Mouse (Mus musculus) frontal cortex, adult (tissue): Measurements from ENCODE around the gene Cd48.
A peak's percentile ranks its signal among the peaks of the same experiment; 100 is the strongest.

ENCODE experiments used
- ATAC-seq: cut with Nextera tagmentation; 2 replicates; pipeline ENCODE4 v1.9.2; 2017; ENCODE audit warnings: mild to moderate bottlenecking, moderate library complexity, mixed read lengths; ENCODE audit not compliant: low TSS enrichment

The Cd48 gene

DNA sequence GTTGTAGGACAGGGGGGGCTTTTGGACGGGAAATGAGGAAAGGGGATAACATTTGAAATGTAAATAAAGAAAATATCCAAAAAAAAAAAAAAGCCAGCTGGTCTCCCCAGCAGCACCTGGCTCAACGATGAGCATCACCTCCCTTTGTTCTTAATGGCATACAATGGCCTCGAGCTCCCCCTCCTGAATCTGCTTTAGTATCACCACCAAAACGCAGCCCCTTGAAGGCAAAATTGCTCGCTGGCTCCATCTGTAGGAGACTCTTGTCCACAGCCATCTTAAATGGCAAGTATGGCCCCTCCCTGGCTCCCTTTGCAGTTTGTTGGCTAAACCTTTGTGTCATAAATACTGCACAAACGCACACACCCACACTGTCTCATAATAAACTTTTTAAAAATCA is 17.2 kb downstream of the Cd48 start:
- ATAC-seq: peak; percentile 67

- ATAC-seq: peak; percentile 93
These were observed 31.9 kb downstream of the Cd48 start for GRCm38 (mm10) chr1:171713736-171714135.

DNA sequence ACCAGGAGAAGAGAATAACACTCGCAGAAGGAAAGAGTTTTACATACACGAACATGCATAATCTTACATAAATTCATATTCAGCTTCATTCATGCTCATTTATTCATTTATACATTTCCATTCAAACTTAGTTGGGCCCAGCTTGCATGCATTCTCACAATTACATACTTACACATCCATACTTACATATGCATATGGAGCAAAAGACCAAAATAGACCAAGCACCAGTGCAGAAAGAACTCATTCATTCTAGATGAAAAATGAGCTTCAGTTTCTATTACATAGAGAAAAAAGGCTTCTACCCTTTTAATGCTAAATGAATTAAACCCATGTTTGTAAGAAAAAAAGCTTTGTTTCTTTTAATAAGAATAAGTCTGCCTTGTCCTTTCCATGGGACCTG is 33.6 kb downstream of the Cd48 start:
- ATAC-seq: peak; percentile 76; the same call in 1 of the 2 replicates

GRCm38 (mm10) chr1:171716232-171716631 is 34.4 kb downstream of the Cd48 start:
- no peak for ATAC-seq

DNA sequence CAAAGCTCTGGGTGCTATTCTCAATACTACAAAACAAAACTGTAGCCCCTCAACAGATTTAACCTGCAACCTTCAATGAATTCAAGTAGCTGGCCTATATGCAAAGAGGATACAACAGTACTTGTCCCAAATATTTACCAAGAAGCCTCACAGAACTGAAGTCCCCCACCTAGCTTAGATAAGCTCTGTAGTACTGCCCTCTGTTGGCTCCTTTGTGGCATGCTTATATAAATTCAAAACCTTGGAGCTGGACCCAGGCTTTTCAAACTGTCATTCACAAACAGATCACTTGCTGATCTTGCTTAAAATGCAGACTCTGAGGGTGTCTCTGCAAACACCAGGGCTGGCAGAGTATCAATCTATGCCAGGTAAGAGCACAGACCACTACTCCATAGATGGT is 49.4 kb downstream of the Cd48 start:
- ATAC-seq: peak; percentile 47; the same call in 1 of the 2 replicates

GRCm38 (mm10) chr1:171734898-171735297 is 53.1 kb downstream of the Cd48 start:
- no peak for ATAC-seq

GRCm38 (mm10) chr1:171748127-171748969 is 66.5 kb downstream of the Cd48 start:
- ATAC-seq: no peak
